Mouse (Mus musculus) heart, adult 2 months (tissue): ENCODE results near the gene Gm47996.

Experiments used
- CTCF ChIP-seq: fragments of 200-600 bp; IDR thresholded peaks from 2 replicates; pipeline ENCODE4 v1.8.1; 2022; ENCODE audit warnings: antibody characterized with exemption, mild to moderate bottlenecking, moderate library complexity
- EP300 ChIP-seq: fragments of 200-500 bp; IDR thresholded peaks from 2 replicates; pipeline ENCODE4 v1.6.1; 2011; ENCODE audit warnings: low read depth, low read length, control low read depth; ENCODE audit not compliant: insufficient read depth
- POLR2A ChIP-seq: fragments of 200-500 bp; IDR thresholded peaks from 2 replicates; pipeline ENCODE4 v1.6.1; 2011; ENCODE audit warnings: mild to moderate bottlenecking, low read depth, low read length, control low read depth; ENCODE audit not compliant: insufficient read depth

DNA sequence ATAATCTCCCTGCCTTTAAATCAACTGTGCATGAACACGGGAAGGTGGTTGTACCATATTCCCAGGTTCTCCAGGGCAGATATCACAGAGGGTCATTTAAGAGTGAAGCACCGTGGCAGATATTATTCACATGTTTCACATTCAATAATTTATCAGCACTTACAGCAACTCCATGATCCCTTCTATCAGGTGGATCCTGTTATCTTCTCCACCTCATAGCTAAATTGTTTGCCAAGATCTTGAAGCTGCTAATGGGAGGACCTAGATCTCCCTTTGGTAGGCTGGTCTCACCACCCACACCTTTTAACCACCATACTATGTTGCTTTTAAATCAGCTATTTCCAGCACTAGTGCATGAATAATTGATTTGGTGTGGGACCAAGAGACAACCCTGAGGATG lies 29.8 kb upstream of the Gm47996 start:
- no peak for TF ChIP-seq CTCF
- TF ChIP-seq POLR2A = no peak
- TF ChIP-seq EP300 = no peak
